Mouse (Mus musculus) small intestine, adult 2 months (tissue): Measurements from ENCODE around the gene Slpi.

Experiments used
- CTCF ChIP-seq: fragments of 200-500 bp; IDR thresholded peaks from 2 replicates; pipeline ENCODE4 v1.5.1; 2012; ENCODE audit warnings: low read depth, mild to moderate bottlenecking, control low read depth, inconsistent platforms, low read length, moderate library complexity, mixed read lengths; ENCODE audit not compliant: insufficient replicate concordance, insufficient read length; ENCODE audit errors: extremely low read depth
- POLR2A ChIP-seq: fragments of 200-500 bp; IDR thresholded peaks from 2 replicates; pipeline ENCODE4 v1.6.1; 2012; ENCODE audit warnings: low read depth, mild to moderate bottlenecking, control low read depth, inconsistent platforms, low read length, moderate library complexity

GRCm38 (mm10) chr2:164421979-164422378, 33.1 kb upstream of the Slpi start:
- TF ChIP-seq CTCF (no peak), POLR2A (no peak)
